Mouse (Mus musculus) kidney, embryonic 14.5 days (tissue): ENCODE results near the gene A730061H03Rik. TPM values are rescaled to one million over a fixed set of nuclear protein-coding genes. Genes with fewer than 3 reads are reported as not detected.

Experiments
- polyA plus RNA-seq: library from polyadenylated mRNA; unstranded; fragments of >200 nt; fragmentation: Nextera tagmentation; extraction: Ambion mirVana; gene quantifications from 2 replicates; pipeline ENCODE4 v1.2.1, GENCODE M21; 2014

Gene A730061H03Rik
- polyA plus RNA-seq, 1 experiment from 2014 or later: 1.5 TPM

Other genes starting within 250 kb of the A730061H03Rik start
- 60.2 and 96.4 TPM in 2 replicates for gene Dhrs4, start 81.6 kb downstream of the A730061H03Rik start, polyA plus RNA-seq
- gene Carmil3, start 69.8 kb downstream of the A730061H03Rik start, polyA plus RNA-seq: 3.0 and 3.8 TPM in 2 replicates
- 0.18 TPM in 1 of 2 replicates, not detected in the other for gene Cpne6, start 50.0 kb downstream of the A730061H03Rik start, polyA plus RNA-seq
- not detected in 2 replicates for gene Nrl, start 35.4 kb downstream of the A730061H03Rik start, polyA plus RNA-seq
- 25.0 and 37.1 TPM in 2 replicates for gene Pck2, start 20.1 kb downstream of the A730061H03Rik start, polyA plus RNA-seq
- gene Dcaf11, start 400 bp downstream of the A730061H03Rik start, polyA plus RNA-seq: 62.9 and 90.2 TPM in 2 replicates
- gene Fitm1, start 15.2 kb upstream of the A730061H03Rik start, polyA plus RNA-seq: 0.96 and 1.0 TPM in 2 replicates
- 131 and 142 TPM in 2 replicates for gene Psme1, start 17.7 kb upstream of the A730061H03Rik start, polyA plus RNA-seq
- gene Emc9, start 24.9 kb upstream of the A730061H03Rik start, polyA plus RNA-seq: 5.6 and 7.5 TPM in 2 replicates
- gene Psme2, start 30.7 kb upstream of the A730061H03Rik start, polyA plus RNA-seq: 224 and 286 TPM in 2 replicates
- 12.4 and 17.7 TPM in 2 replicates for gene Rnf31, start 31.3 kb upstream of the A730061H03Rik start, polyA plus RNA-seq
- 9.7 and 11.6 TPM in 2 replicates for gene Irf9, start 43.2 kb upstream of the A730061H03Rik start, polyA plus RNA-seq
- 17.5 and 25.1 TPM in 2 replicates for gene Rec8, start 57.6 kb upstream of the A730061H03Rik start, polyA plus RNA-seq
- 101 and 119 TPM in 2 replicates for gene Ipo4, start 75.6 kb upstream of the A730061H03Rik start, polyA plus RNA-seq
- 3.4 TPM in 2 replicates for gene Gm49378, start 77.5 kb upstream of the A730061H03Rik start, polyA plus RNA-seq
- gene Tm9sf1, start 83.4 kb upstream of the A730061H03Rik start, polyA plus RNA-seq: 76.3 and 117 TPM in 2 replicates
- gene Tssk4, start 89.8 kb upstream of the A730061H03Rik start, polyA plus RNA-seq: 0.72 and 0.77 TPM in 2 replicates
- gene Mdp1, start 100.1 kb upstream of the A730061H03Rik start, polyA plus RNA-seq: 52.0 and 52.7 TPM in 2 replicates
- 58.4 and 62.9 TPM in 2 replicates for gene Gmpr2, start 111.5 kb upstream of the A730061H03Rik start, polyA plus RNA-seq
- 586 and 744 TPM in 2 replicates for gene Nedd8, start 111.7 kb upstream of the A730061H03Rik start, polyA plus RNA-seq
- gene Tinf2, start 121.4 kb upstream of the A730061H03Rik start, polyA plus RNA-seq: 40.3 and 50.1 TPM in 2 replicates
- 0.67 and 1.2 TPM in 2 replicates for gene Tgm1, start 153.5 kb upstream of the A730061H03Rik start, polyA plus RNA-seq
- 27.8 and 29.3 TPM in 2 replicates for gene Rabggta, start 161.9 kb upstream of the A730061H03Rik start, polyA plus RNA-seq
- gene Dhrs1, start 185.3 kb upstream of the A730061H03Rik start, polyA plus RNA-seq: 75.2 and 82.3 TPM in 2 replicates
- 43.3 and 44.0 TPM in 2 replicates for gene Nop9, start 185.3 kb upstream of the A730061H03Rik start, polyA plus RNA-seq
- gene Cideb, start 198.1 kb upstream of the A730061H03Rik start, polyA plus RNA-seq: 2.9 and 3.6 TPM in 2 replicates
- gene Ltb4r2, start 201.0 kb upstream of the A730061H03Rik start, polyA plus RNA-seq: 0.08 and 0.39 TPM in 2 replicates
- gene Ltb4r1, start 205.6 kb upstream of the A730061H03Rik start, polyA plus RNA-seq: 0.23 TPM in 1 of 2 replicates, not detected in the other
- gene Adcy4, start 223.7 kb upstream of the A730061H03Rik start, polyA plus RNA-seq: 7.8 and 10.4 TPM in 2 replicates
- 38.1 and 43.3 TPM in 2 replicates for gene Ripk3, start 228.5 kb upstream of the A730061H03Rik start, polyA plus RNA-seq